Mouse (Mus musculus) sigmoid colon, adult 10 weeks (tissue): Measurements from ENCODE around the gene Zfp652. TPM values are rescaled to one million over a fixed set of nuclear protein-coding genes. Genes with fewer than 3 reads are reported as not detected.

Experiments
- polyA plus RNA-seq: library from polyadenylated mRNA; stranded (reverse); fragments of 350-450 nt; fragmentation: Illumina TruSeq; extraction: RNeasy Lipid Tissue Mini Kit (QIAGEN cat#74804); gene quantifications from one replicate; pipeline ENCODE4 v1.2.3, GENCODE M21; 2014; ENCODE audit warnings: low read depth, low replicate concordance

The Zfp652 gene
- 27.3 TPM for polyA plus RNA-seq

DNA sequence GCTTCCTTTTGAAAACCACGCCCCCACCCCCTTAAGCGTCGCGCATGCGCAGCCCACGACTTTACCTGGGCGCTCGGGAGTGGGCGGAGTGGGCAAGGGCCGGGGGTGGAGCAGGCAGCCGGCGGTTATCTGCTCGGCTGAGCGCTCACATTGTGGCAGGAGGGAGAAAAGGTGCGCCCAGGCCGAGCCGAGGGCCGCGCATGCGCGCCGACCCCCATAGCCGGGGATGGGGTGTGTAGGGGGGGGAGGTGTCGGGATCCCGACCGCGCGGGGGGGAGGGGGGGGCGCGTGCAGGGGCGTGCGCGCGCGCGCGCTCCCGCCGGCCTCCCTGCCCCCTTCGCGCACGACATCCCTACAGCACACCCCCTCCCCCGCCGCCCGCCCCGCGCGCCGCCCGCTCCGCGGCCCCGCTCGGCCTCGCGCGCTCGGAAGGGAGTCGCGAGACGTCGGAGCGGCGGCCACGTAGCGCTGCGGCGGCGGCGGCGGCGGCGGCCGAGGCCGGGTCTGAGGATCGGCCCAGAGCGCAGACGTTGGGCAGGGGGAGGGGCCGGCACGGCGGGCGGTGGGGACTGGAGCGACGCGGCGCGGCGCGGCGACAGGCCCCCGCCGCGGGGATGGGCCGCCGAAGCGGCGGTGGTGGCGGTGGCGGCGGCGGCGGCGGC lies at the start of gene Zfp652:
Gene Zfp652 (plus strand): TSS at position 111 of the 662 bp plus-strand sequence.

DNA sequence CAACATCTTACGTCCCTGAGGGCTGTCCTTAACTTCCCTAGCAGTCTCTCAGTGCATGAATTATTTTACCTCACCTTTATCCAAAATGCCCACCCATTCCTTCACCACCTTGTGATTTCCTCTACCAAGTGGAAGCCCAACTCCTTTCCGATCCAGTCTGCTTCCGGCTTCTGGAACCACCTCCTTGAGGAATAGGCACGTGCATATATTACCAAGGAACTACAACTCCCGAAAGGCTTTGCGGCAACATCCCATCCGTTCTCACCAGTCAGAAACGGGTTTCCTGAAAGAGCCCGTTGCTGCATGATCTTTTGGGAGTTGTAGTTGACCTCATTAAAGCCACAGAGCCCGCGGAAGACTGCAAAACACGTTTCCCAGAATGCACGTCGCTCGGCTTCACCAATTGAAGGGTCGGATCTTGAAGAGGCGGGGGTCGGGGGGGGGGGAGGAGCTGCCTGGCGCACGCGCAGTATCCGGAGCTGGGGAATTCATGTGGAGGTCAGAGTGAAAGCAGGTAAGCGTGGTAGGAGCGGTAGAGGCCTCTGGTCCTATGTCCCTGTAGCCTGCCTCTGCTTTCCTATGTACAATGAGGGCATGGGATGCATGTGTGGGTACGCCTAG lies 45.8 kb upstream of the Zfp652 start, which contains the start of gene Phb:
Gene Phb (plus strand): TSS at position 429 of the 621 bp plus-strand sequence.

DNA sequence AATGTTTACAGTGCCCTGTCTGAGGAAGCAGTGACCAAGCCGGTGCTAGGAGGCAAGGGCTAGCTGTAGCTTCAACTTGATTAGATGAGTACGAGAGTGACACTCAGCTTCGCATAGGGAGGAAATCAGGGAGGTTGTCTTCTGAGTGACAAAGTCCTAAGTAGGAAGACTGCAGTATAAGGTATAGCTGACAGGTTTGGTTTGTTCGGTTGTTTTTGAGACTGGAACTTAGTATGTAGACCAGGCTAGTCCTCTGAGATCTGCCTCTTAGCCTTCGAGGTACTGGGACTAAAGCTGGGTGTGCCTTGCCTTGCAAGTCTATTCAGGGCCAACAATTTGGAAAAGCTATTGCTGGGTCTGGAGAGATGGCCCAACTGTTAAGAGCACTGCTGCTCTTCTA lies 10.8 kb downstream of the Zfp652 start, which contains the start of gene B130006D01Rik:
Gene B130006D01Rik (plus strand): TSS at position 301 of the 400 bp plus-strand sequence.

DNA sequence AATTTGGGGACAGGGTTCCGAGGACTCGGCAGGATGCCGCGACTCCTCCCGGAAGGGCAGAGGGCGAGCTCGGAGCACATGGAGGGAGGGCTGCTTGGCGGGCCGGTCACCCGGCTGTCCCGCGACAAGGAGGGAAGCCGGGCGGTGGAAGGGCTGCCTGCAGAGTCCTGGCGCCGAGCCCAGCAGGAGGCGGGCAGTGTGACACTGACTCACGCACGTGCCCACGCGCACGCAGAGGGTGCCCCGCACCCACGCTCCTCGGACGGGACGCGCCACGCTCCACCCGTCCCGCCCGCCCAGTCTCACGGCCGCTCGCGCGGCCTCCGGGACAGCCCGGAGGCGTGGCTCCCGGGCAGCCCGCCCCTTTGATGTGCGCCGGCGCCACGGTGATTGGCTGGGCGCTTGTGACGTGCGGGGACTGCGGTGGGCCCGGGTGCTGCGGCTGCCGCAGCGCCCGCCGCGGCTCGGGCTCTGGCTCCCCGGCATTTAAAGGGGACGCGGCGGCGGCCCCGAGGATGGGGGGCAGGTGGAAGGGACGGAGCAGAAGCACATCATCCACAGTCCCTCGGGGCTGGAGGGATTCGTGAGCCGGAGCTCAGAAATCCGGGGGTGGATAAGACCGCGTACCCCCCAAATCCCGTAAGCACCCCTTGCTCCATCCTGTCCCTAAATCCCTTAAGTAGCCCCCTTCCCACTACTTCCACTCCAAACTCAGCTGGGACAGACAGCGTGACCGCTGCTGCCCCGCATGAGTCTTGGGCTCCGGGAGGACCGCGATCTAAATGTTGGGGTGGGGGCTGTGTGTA lies 111.8 kb downstream of the Zfp652 start, which contains the start of gene Phospho1:
Gene Phospho1 (plus strand): TSS at position 429 of the 806 bp plus-strand sequence.

DNA sequence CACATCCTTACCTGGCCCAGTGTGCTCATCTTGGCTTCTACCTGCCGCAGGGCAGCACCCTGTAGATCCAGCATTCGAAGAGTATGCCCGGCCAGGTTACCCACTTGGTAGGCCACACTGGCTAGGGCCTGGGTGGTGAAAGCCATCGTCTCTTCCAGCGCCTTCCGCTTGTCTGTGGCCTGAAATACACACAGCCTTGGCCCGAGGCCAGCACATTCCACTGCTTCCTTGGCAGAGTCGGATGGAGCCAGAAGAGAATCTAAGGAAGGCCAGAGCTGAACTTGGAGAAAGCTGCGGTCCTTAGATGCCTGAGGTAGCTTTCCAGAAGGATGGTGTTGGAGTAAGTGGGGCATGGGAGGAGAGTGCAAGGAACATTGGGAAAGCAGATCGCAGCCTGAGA lies 124.6 kb downstream of the Zfp652 start, which contains the start of gene Gngt2:
Gene Gngt2 (plus strand): TSS at position 158 of the 400 bp plus-strand sequence.

DNA sequence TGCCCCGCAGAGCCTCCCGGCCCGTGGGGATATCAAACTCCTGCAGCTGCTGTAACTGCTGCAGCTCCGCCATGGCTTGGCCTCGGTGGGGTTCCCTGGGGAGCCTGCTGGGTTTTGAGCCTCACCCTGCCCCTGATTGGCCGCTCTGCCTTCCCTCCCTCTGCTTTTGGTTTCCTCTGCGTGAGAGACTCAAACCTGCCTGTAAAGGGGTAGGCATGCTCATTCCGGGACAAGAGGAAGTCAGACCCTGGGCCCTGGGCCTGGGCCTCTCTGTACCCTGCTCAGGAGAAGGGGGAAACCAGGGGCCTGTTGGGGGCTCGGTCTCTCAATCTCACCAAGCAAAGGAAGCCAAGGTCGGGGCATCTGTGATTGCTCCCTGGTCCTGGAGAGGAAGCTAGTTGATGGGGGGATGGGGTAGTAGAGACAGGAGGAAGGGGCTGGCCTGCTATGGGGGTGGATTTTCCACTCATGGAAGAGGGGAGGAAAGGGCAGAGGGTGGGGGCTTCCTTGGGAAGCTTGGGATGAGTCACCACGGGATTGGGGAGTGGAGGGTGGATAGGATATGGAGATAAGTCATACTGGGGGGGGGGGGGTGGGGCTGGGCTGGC lies 129.7 kb downstream of the Zfp652 start, which contains the start of gene Abi3:
Gene Abi3 (minus strand): TSS at position 403 of the 608 bp plus-strand sequence.

Other genes starting within 250 kb of the Zfp652 start
- gene Nxph3, start 198.1 kb upstream of the Zfp652 start, polyA plus RNA-seq = not detected
- gene Ngfr, start 124.9 kb upstream of the Zfp652 start, polyA plus RNA-seq = 0.47 TPM
- 5.2 TPM for gene Phb, start 45.7 kb upstream of the Zfp652 start, polyA plus RNA-seq
- gene B130006D01Rik, start 10.9 kb downstream of the Zfp652 start, polyA plus RNA-seq = 0.22 TPM
- gene Phospho1, start 111.8 kb downstream of the Zfp652 start, polyA plus RNA-seq = 0.28 TPM
- 3.2 TPM for gene Gngt2, start 124.5 kb downstream of the Zfp652 start, polyA plus RNA-seq
- gene Abi3, start 129.8 kb downstream of the Zfp652 start, polyA plus RNA-seq = 0.47 TPM
- gene B4galnt2, start 202.2 kb downstream of the Zfp652 start, polyA plus RNA-seq = 194 TPM